Mouse (Mus musculus): ENCODE measurements around the gene Angpt4. TPM values are rescaled to one million over a fixed set of nuclear protein-coding genes. Genes with fewer than 3 reads are reported as not detected.

Gene Angpt4
- total RNA-seq, 1 experiment from 2014 or later: not detected

GRCm38 (mm10) chr2:151984019-151984418 is 73.0 kb downstream of the Angpt4 start:
- no peak for DNase-seq

DNA sequence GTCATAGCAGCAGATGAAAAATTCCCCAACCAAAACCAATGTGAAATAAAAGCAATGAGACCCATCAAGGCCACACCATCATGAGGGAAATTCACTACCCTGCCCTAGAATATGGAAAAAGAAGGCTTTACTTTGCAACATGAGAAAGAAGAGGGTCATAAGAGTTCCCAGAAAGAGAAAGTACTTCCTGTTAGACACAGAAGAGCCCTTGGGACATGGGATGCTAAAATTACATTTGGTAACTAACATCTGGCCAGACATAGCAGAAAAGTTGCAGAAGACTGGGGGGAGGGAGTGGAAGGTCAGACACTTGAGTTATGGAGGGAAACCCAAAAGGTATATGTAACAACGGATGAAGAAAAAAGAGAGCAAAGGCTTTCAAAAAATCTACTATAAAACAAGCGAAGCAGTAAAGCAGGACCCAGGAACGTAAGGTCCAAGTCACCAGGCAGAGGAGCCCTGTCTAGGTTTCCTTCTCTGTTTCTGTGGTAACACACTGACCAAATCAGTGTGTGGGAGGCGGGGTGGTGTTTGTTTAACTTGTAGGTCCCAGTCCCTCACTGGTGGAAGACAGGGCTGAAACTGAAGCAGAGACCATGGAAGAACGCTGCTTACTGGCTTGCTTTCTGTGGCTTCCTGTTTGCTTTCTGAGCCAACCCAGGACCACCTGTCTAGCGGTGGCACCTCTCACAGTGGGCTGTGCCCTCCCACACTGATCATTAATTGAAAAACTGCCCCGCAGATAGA is 74.6 kb downstream of the Angpt4 start:
- no peak for DNase-seq

- no peak for DNase-seq
These were observed 75.9 kb downstream of the Angpt4 start for GRCm38 (mm10) chr2:151986958-151987357.

GRCm38 (mm10) chr2:151988978-151989377 is 78.0 kb downstream of the Angpt4 start:
- DNase-seq: no peak

DNA sequence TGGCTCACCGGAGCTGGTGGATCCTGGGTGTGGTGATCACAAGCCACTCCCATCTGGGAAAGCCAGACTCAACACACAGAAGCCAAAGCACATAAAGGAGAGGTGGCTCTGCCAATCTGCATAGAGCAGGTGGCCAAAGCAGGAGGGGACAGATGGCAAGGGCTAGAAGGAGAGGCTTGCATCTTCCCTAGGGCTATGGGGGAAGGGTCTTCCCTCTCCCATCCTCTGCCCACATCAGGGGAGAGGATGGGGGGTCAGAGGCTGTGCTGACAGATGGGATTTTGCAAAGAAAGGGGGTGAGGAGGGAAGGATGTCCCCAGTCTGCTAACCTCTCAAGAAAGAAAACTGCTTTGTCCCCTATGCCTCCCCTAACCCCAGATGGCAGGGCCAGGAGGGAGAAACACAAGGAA is 80.0 kb downstream of the Angpt4 start:
- no peak for DNase-seq

GRCm38 (mm10) chr2:151991446-151991845 is 80.4 kb downstream of the Angpt4 start:
- no peak for DNase-seq

DNA sequence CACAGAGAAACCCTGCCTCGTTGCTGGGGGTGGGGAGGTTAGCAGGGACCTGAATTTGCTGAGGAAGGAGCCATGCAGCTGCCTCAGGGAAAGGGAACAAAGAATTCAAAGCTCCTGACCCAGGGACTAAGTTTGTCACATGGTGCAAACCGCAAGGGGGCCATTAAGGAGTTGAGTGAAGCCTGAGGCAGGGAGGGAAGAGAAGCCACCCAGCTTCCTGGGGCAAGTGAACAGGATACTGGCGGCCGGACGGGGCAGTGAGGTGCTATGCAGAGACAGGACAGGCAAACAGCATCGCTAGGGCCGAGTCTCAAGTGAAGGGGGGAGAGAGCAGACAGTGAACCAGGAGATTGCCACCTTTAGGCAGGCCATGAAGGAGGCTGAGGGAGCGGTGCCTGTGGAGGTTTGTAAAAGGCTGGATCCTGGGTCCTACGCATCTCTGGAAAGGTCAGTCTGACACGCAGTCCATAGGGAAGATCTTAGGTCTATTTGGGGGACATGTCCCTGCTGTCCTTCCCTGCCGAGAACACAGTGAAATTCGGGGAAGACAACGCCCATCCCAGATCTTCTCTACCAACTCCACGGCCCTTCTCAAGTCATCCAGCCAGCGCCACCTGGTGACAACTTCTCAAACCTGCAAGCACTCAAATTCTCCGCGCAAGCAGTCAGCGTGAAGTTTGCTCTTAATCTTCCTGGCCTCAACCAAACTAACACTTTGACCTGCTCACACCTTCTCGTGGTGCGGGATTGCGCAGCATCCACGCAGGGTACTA is 83.5 kb downstream of the Angpt4 start:
- peak; percentile 77 for DNase-seq

Small RNAs within 50 kb of the gene (microRNA-seq; reads per million reads assigned to microRNA genes)
- 0 reads per million in 2 experiments for gene Mir1953

Other genes starting within 250 kb of the Angpt4 start
- 0.18 TPM in 1 of 2 replicates, not detected in the other for gene Rad21l, start 242.7 kb upstream of the Angpt4 start, total RNA-seq (2021)
- 0.90 and 1.4 TPM in 2 replicates for gene Tmem74b, start 209.2 kb upstream of the Angpt4 start, total RNA-seq (2021)
- gene Psmf1, start 167.0 kb upstream of the Angpt4 start, total RNA-seq (2021): 35.7 and 41.0 TPM in 2 replicates
- gene Rspo4, start 68.3 kb upstream of the Angpt4 start, total RNA-seq (2021): 0.24 TPM in 1 of 2 replicates, not detected in the other
- 8.8 and 12.7 TPM in 2 replicates for gene Fam110a, start 69.0 kb downstream of the Angpt4 start, total RNA-seq (2021)
- 2.3 and 2.6 TPM in 2 replicates for gene Slc52a3, start 85.3 kb downstream of the Angpt4 start, total RNA-seq (2021)
- gene Scrt2, start 170.3 kb downstream of the Angpt4 start, total RNA-seq (2021): 0.36 TPM in 1 of 2 replicates, not detected in the other
- gene Srxn1, start 194.3 kb downstream of the Angpt4 start, total RNA-seq (2021): 131 and 337 TPM in 2 replicates
- 3.6 and 5.0 TPM in 2 replicates for gene Tcf15, start 232.4 kb downstream of the Angpt4 start, total RNA-seq (2021)